Mouse (Mus musculus): ENCODE measurements around the gene Zfp687. TPM values are rescaled to one million over a fixed set of nuclear protein-coding genes. Genes with fewer than 3 reads are reported as not detected.
A peak's percentile ranks its signal among the peaks of the same experiment; 100 is the strongest.
"Not testable (repeated sequence)": the region's sequence is repeated elsewhere in the genome, so short reads cannot be mapped to it uniquely, and the experiment has no call there.

Zfp687 gene
- polyA plus RNA-seq, 1 experiment from 2014 or later, result 34.9 TPM

- Histone ChIP-seq H3K4me3 (peak overlapping the region; percentile 94), H3K9me3 (no peaks in the 10 kb centered on the region), H3K27me3 (replicated peaks; ENCODE audit: low read depth, poor library complexity, severe bottlenecking) (no peaks in the 10 kb centered on the region), H3K27ac (replicated peaks) (peak overlapping the region; percentile 90), H3K4me1 (peaks cover 11% of the 10 kb centered on the region), H3K36me3 (replicated peaks) (peaks cover 38% of the 10 kb centered on the region)
- 18% methylated on average over 3 of the region's 3 CpGs for WGBS
- DNase-seq (ENCODE audit: low spot score), result no peak
Measured at GRCm38 (mm10) chr3:95041625-95042024, 26.4 kb upstream of the Zfp687 start.

GRCm38 (mm10) chr3:95029953-95030352 is 14.7 kb upstream of the Zfp687 start:
- H3K36me3 ChIP-seq (replicated peaks), result peaks cover 60% of the 10 kb centered on the region
- no peak overlapping the region for H3K4me3 ChIP-seq
- WGBS, result 73% methylated on average over 3 of the region's 3 CpGs
- peaks cover 8% of the 10 kb centered on the region for H3K4me1 ChIP-seq
- DNase-seq (ENCODE audit: low spot score), result no peak
- no peak overlapping the region for H3K27ac ChIP-seq (replicated peaks)
- no peaks in the 10 kb centered on the region for H3K9me3 ChIP-seq
- H3K27me3 ChIP-seq (replicated peaks; ENCODE audit: low read depth, poor library complexity, severe bottlenecking), result no peaks in the 10 kb centered on the region

GRCm38 (mm10) chr3:95029291-95029827 is 14.1 kb upstream of the Zfp687 start:
- WGBS, result 70% methylated on average over 3 of the region's 3 CpGs
- not testable (repeated sequence) for H3K9me3 ChIP-seq; DNase-seq (ENCODE audit: low spot score); H3K27ac ChIP-seq (replicated peaks); H3K4me3 ChIP-seq; H3K27me3 ChIP-seq (replicated peaks; ENCODE audit: low read depth, poor library complexity, severe bottlenecking)
- H3K36me3 ChIP-seq (replicated peaks), result peaks cover 54% of the 10 kb centered on the region
- peaks cover 14% of the 10 kb centered on the region for H3K4me1 ChIP-seq

GRCm38 (mm10) chr3:95028603-95029002 is 13.4 kb upstream of the Zfp687 start:
- H3K4me3 ChIP-seq, result no peak overlapping the region
- DNase-seq (ENCODE audit: low spot score), result no peak
- H3K27me3 ChIP-seq (replicated peaks; ENCODE audit: low read depth, poor library complexity, severe bottlenecking), result no peaks in the 10 kb centered on the region
- whole genome bisulfite sequencing, result 90% methylated on average over 3 of the region's 3 CpGs
- H3K9me3 ChIP-seq, result no peaks in the 10 kb centered on the region
- H3K4me1 ChIP-seq, result peaks cover 16% of the 10 kb centered on the region
- H3K36me3 ChIP-seq (replicated peaks), result peaks cover 47% of the 10 kb centered on the region
- no peak overlapping the region for H3K27ac ChIP-seq (replicated peaks)

GRCm38 (mm10) chr3:95027701-95028100 is 12.5 kb upstream of the Zfp687 start:
- DNase-seq (ENCODE audit: low spot score), result no peak
- H3K4me1 ChIP-seq, result peaks cover 16% of the 10 kb centered on the region
- WGBS, result 71% methylated on average over 5 of the region's 5 CpGs

GRCm38 (mm10) chr3:95027057-95027645 is 11.9 kb upstream of the Zfp687 start:
- H3K4me1 ChIP-seq, result peaks cover 16% of the 10 kb centered on the region
- DNase-seq (ENCODE audit: low spot score), result no peak
- no peaks in the 10 kb centered on the region for H3K27me3 ChIP-seq (replicated peaks; ENCODE audit: low read depth, poor library complexity, severe bottlenecking)
- H3K9me3 ChIP-seq, result no peaks in the 10 kb centered on the region
- no peak overlapping the region for H3K4me3 ChIP-seq
- 73% methylated on average over 5 of the region's 5 CpGs for WGBS
- peaks cover 32% of the 10 kb centered on the region for H3K36me3 ChIP-seq (replicated peaks)
- no peak overlapping the region for H3K27ac ChIP-seq (replicated peaks)

More at GRCm38 (mm10) chr3:95027701-95028100, 12.5 kb upstream of the Zfp687 start:
- Histone ChIP-seq H3K9me3 (no peaks in the 10 kb centered on the region), H3K36me3 (replicated peaks) (peaks cover 37% of the 10 kb centered on the region), H3K4me3 (no peak overlapping the region), H3K27ac (replicated peaks) (no peak overlapping the region), H3K27me3 (replicated peaks; ENCODE audit: low read depth, poor library complexity, severe bottlenecking) (no peaks in the 10 kb centered on the region)

- peaks cover 16% of the 10 kb centered on the region for H3K4me1 ChIP-seq
- peaks cover 12% of the 10 kb centered on the region for H3K36me3 ChIP-seq (replicated peaks)
- WGBS, result 61% methylated on average over 5 of the region's 5 CpGs
- DNase-seq (ENCODE audit: low spot score), result no peak
- no peaks in the 10 kb centered on the region for H3K27me3 ChIP-seq (replicated peaks; ENCODE audit: low read depth, poor library complexity, severe bottlenecking)
- H3K4me3 ChIP-seq, result no peak overlapping the region
- no peak overlapping the region for H3K27ac ChIP-seq (replicated peaks)
- no peaks in the 10 kb centered on the region for H3K9me3 ChIP-seq
Measured at GRCm38 (mm10) chr3:95025202-95025601, 10.0 kb upstream of the Zfp687 start.

GRCm38 (mm10) chr3:95024551-95024950 is 9.3 kb upstream of the Zfp687 start:
- 43% methylated on average over 11 of the region's 11 CpGs for WGBS

GRCm38 (mm10) chr3:95020956-95021355 is 5.7 kb upstream of the Zfp687 start:
- WGBS, result 92% methylated on average over 5 of the region's 5 CpGs

More at GRCm38 (mm10) chr3:95024551-95024950, 9.3 kb upstream of the Zfp687 start:
- no peaks in the 10 kb centered on the region for H3K9me3 ChIP-seq
- H3K4me3 ChIP-seq, result no peak overlapping the region
- peaks cover 16% of the 10 kb centered on the region for H3K4me1 ChIP-seq
- 0 out of 2 replicates have a peak overlapping the region, but pooled peaks have one; percentile 5 for H3K27ac ChIP-seq (replicated peaks)
- no peak for DNase-seq (ENCODE audit: low spot score)
- H3K27me3 ChIP-seq (replicated peaks; ENCODE audit: low read depth, poor library complexity, severe bottlenecking), result no peaks in the 10 kb centered on the region
- H3K36me3 ChIP-seq (replicated peaks), result peaks cover 6% of the 10 kb centered on the region

GRCm38 (mm10) chr3:95018741-95019140 is 3.5 kb upstream of the Zfp687 start:
- Histone ChIP-seq H3K9me3 (no peaks in the 10 kb centered on the region), H3K4me3 (no peak overlapping the region), H3K27ac (replicated peaks) (no peak overlapping the region), H3K27me3 (replicated peaks; ENCODE audit: low read depth, poor library complexity, severe bottlenecking) (no peaks in the 10 kb centered on the region), H3K4me1 (peaks cover 19% of the 10 kb centered on the region), H3K36me3 (replicated peaks) (no peaks in the 10 kb centered on the region)
- WGBS, result 88% methylated on average over 2 of the region's 2 CpGs
- DNase-seq (ENCODE audit: low spot score), result no peak

More at GRCm38 (mm10) chr3:95020956-95021355, 5.7 kb upstream of the Zfp687 start:
- not testable (repeated sequence) for H3K9me3 ChIP-seq; H3K27me3 ChIP-seq (replicated peaks; ENCODE audit: low read depth, poor library complexity, severe bottlenecking); H3K27ac ChIP-seq (replicated peaks); H3K36me3 ChIP-seq (replicated peaks); DNase-seq (ENCODE audit: low spot score); H3K4me3 ChIP-seq
- H3K4me1 ChIP-seq, result peaks cover 25% of the 10 kb centered on the region

- peaks cover 30% of the 10 kb centered on the region for H3K4me1 ChIP-seq
- no peaks in the 10 kb centered on the region for H3K27me3 ChIP-seq (replicated peaks; ENCODE audit: low read depth, poor library complexity, severe bottlenecking)
- no peak for DNase-seq (ENCODE audit: low spot score)
- H3K9me3 ChIP-seq, result no peaks in the 10 kb centered on the region
- H3K36me3 ChIP-seq (replicated peaks), result peaks cover 18% of the 10 kb centered on the region
- WGBS, result 6% methylated on average over 21 of the region's 21 CpGs
- peak overlapping the region; percentile 91 for H3K27ac ChIP-seq (replicated peaks)
- H3K4me3 ChIP-seq, result peak overlapping the region; percentile 88
Measured at GRCm38 (mm10) chr3:95016532-95017056, 1.3 kb upstream of the Zfp687 start.

- peaks cover 30% of the 10 kb centered on the region for H3K4me1 ChIP-seq
- peak; percentile 93 for DNase-seq (ENCODE audit: low spot score)
- WGBS, result under 1% methylated on average over 40 of the region's 40 CpGs
- H3K9me3 ChIP-seq, result no peaks in the 10 kb centered on the region
- peak overlapping the region; percentile 88 for H3K4me3 ChIP-seq
- peak overlapping the region; percentile 91 for H3K27ac ChIP-seq (replicated peaks)
- peaks cover 24% of the 10 kb centered on the region for H3K36me3 ChIP-seq (replicated peaks)
- H3K27me3 ChIP-seq (replicated peaks; ENCODE audit: low read depth, poor library complexity, severe bottlenecking), result no peaks in the 10 kb centered on the region
Measured at GRCm38 (mm10) chr3:95015891-95016531, 763 bp upstream of the Zfp687 start.

All from embryonic facial prominence, embryonic 10.5 days (tissue).